Mouse (Mus musculus): ENCODE results near the gene Nexn.

The Nexn gene

GRCm38 (mm10) chr3:152193635-152194097 is 72.5 kb downstream of the Nexn start:
- DNase-seq (ENCODE audit: low spot score in 2 of 2) = peak; percentile 80 to 81

GRCm38 (mm10) chr3:152193177-152193576 is 73.0 kb downstream of the Nexn start:
- DNase-seq (ENCODE audit: low spot score in 2 of 2) = no peak

GRCm38 (mm10) chr3:152192238-152192931 is 73.8 kb downstream of the Nexn start:
- peak in 1 of 2 experiments; percentile 14 for DNase-seq (ENCODE audit: low spot score in 2 of 2)

- no peak for DNase-seq (ENCODE audit: low spot score in 2 of 2)
Observed at GRCm38 (mm10) chr3:152191791-152192237, 74.3 kb downstream of the Nexn start.

GRCm38 (mm10) chr3:152190679-152191477 is 75.3 kb downstream of the Nexn start:
- DNase-seq (ENCODE audit: low spot score in 2 of 2) = no peak

- no peak for DNase-seq (ENCODE audit: low spot score in 2 of 2)
Observed at GRCm38 (mm10) chr3:152189306-152189705, 76.8 kb downstream of the Nexn start.

Measured in natural killer cell, adult 2 months (primary cell).